Mouse (Mus musculus): ENCODE data around the gene Cdc42ep2. TPM values are rescaled to one million over a fixed set of nuclear protein-coding genes. Genes with fewer than 3 reads are reported as not detected.

Cdc42ep2 gene
- polyA plus RNA-seq, 1 experiment, result 24.1 TPM

- 92% methylated on average over 6 of the region's 6 CpGs for WGBS
- DNase-seq, result no peak
- Histone ChIP-seq H3K4me3 (replicated peaks; ENCODE audit: extremely low read depth, low read depth, low read length) (no peak overlapping the region), H3K4me1 (ENCODE audit: control insufficient read depth, insufficient read depth, low read length) (peaks cover 5% of the 10 kb centered on the region)
- TF ChIP-seq POLR2A (IDR thresholded peaks at IDR 0.05; ENCODE audit: borderline replicate concordance, extremely low read depth, low read depth, low read length) (no peak), CTCF (IDR thresholded peaks at IDR 0.05; ENCODE audit: insufficient read depth, low read length) (no peak)
Measured at GRCm38 (mm10) chr19:5881155-5881554, 43.5 kb downstream of the Cdc42ep2 start.

DNA sequence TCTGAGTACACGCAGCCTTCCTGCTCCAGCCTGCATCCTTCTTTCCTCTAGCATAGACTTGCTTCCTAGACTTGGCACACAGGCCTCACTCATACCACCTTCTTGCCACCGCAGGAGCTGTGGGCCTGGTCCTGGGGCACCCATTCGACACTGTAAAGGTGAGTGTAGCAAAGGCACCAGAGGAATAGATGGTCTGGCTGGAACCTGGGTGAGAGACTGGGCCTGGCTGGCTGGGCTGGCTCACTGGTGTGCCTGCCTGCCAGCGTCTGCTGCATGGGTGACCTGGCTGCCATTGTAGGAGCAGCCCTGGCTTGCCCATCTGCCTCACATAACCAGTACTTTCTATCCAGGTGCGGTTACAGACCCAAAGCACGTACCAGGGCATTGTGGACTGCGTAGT, 44.9 kb downstream of the Cdc42ep2 start:
- H3K4me3 ChIP-seq (replicated peaks; ENCODE audit: extremely low read depth, low read depth, low read length), result no peak overlapping the region
- no peak for DNase-seq
- WGBS, result 94% methylated on average over 7 of the region's 7 CpGs
- H3K4me1 ChIP-seq (ENCODE audit: control insufficient read depth, insufficient read depth, low read length), result peaks cover 5% of the 10 kb centered on the region
- no peak for TF ChIP-seq CTCF (IDR thresholded peaks at IDR 0.05; ENCODE audit: insufficient read depth, low read length)

DNA sequence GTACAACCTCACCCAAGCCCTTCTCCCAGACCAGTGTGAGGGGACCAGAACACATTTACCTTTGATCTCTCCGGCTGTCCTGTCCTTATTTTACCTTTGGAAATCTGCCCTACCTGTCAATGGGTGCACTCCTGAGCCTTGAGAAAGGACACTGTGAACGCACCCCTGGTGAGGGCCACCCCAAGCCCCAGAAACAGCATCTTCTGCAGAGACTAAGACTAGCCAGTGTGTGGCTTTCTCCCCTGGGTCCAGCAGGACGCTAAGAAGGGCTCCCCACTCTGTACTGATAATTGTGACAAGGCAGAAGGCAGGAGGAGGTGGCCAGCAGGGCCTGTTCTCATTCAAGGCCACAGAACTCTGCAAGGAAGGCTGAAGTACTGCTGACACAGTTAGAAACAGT, 45.7 kb downstream of the Cdc42ep2 start:
- no peak for DNase-seq
- H3K4me3 ChIP-seq (replicated peaks; ENCODE audit: extremely low read depth, low read depth, low read length), result no peak overlapping the region
- WGBS, result 61% methylated on average over 3 of the region's 3 CpGs
- no peak for TF ChIP-seq CTCF (IDR thresholded peaks at IDR 0.05; ENCODE audit: insufficient read depth, low read length)
- no peak for TF ChIP-seq POLR2A (IDR thresholded peaks at IDR 0.05; ENCODE audit: borderline replicate concordance, extremely low read depth, low read depth, low read length)
- peaks cover 9% of the 10 kb centered on the region for H3K4me1 ChIP-seq (ENCODE audit: control insufficient read depth, insufficient read depth, low read length)

GRCm38 (mm10) chr19:5878362-5878722, 46.3 kb downstream of the Cdc42ep2 start:
- H3K4me3 ChIP-seq (replicated peaks; ENCODE audit: extremely low read depth, low read depth, low read length), result no peak overlapping the region
- TF ChIP-seq POLR2A (IDR thresholded peaks at IDR 0.05; ENCODE audit: borderline replicate concordance, extremely low read depth, low read depth, low read length) (no peak), CTCF (IDR thresholded peaks at IDR 0.05; ENCODE audit: insufficient read depth, low read length) (no peak)
- peaks cover 9% of the 10 kb centered on the region for H3K4me1 ChIP-seq (ENCODE audit: control insufficient read depth, insufficient read depth, low read length)
- 14% methylated on average over 7 of the region's 7 CpGs for WGBS
- DNase-seq, result peak; percentile 60

- TF ChIP-seq POLR2A (IDR thresholded peaks at IDR 0.05; ENCODE audit: borderline replicate concordance, extremely low read depth, low read depth, low read length), result peak; percentile 60; the same call in 1 of the 2 replicates
- TF ChIP-seq CTCF (IDR thresholded peaks at IDR 0.05; ENCODE audit: insufficient read depth, low read length), result peak; percentile 88
- 15% methylated on average over 15 of the region's 15 CpGs for WGBS
- peak within 1 kb of the TSS; percentile 65 for H3K4me3 ChIP-seq (replicated peaks; ENCODE audit: extremely low read depth, low read depth, low read length)
- H3K4me1 ChIP-seq (ENCODE audit: control insufficient read depth, insufficient read depth, low read length), result peaks cover 14% of the 10 kb centered on the region
- peak; percentile 70 for DNase-seq
Measured at GRCm38 (mm10) chr19:5877618-5878361, 46.8 kb downstream of the Cdc42ep2 start, which contains the start of gene Slc25a45. TSS of gene Slc25a45 (plus strand) at chr19:5877808.

DNA sequence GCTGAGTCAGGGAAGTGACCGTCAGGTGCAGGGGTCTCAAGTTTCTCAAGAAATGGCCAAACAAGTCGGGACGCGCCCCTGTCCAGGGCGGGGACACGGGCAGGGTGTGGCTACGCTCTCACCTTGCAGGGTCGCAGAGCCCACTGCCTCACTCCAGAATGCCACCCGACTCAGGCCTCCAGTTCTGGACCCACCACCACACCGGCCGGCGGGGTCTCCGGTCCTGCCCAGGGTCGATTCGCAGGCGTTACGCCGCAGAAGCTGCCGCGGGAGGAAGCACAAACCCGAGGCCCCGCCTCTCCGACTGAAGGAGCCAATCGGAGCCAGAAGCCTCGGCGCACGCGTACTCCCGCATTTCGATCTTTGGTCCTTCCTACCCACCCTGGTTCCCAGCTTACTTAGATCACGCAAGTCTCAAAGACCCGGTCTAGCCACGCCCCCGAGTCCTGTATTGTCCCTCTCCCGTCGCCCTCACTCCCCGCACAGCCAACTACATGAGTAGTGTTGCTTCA, 49.6 kb downstream of the Cdc42ep2 start, which contains the start of gene Frmd8:
TSS of gene Frmd8 (minus strand) at position 306 of the 512 bp plus-strand sequence.
- TF ChIP-seq POLR2A (IDR thresholded peaks at IDR 0.05; ENCODE audit: borderline replicate concordance, extremely low read depth, low read depth, low read length) (peak; percentile 74; the same call in 1 of the 2 replicates), CTCF (IDR thresholded peaks at IDR 0.05; ENCODE audit: insufficient read depth, low read length) (no peak)
- peak; percentile 92 for DNase-seq
- Histone ChIP-seq H3K4me3 (replicated peaks; ENCODE audit: extremely low read depth, low read depth, low read length) (peak within 1 kb of the TSS; percentile 94), H3K4me1 (ENCODE audit: control insufficient read depth, insufficient read depth, low read length) (peaks cover 26% of the 10 kb centered on the region)
- WGBS, result under 1% methylated on average over 37 of the region's 37 CpGs

DNA sequence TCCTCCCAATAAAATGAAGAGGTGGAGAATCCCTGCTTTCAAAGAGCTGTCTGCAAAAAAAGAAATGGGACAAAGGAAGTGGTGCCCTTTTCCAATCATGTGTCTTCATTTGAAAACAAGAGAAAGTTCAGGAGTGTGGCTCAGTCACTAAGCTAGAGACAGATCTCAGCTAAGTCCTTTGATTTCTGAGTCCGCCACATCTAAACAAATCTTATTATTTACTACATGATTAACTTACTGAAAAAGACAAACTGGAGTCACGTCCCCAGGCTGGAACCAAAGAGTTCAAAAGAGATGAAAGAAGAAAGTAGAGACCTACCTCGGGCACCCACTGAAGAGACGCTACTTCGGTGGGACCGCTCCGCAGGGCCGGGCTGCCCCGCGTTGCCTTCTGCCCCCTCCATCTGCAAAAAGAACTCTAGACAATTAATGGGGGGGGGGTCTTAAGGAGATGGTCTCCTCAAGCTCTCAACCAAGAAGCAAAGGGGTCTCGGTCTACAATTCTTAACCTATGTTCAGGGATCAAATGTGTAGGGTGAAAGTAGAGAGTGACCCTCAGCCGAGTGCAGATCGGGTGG, 50.1 kb downstream of the Cdc42ep2 start:
- TF ChIP-seq CTCF (IDR thresholded peaks at IDR 0.05; ENCODE audit: insufficient read depth, low read length) (no peak), POLR2A (IDR thresholded peaks at IDR 0.05; ENCODE audit: borderline replicate concordance, extremely low read depth, low read depth, low read length) (no peak)
- WGBS, result 4% methylated on average over 13 of the region's 13 CpGs
- Histone ChIP-seq H3K4me1 (ENCODE audit: control insufficient read depth, insufficient read depth, low read length) (peaks cover 26% of the 10 kb centered on the region), H3K4me3 (replicated peaks; ENCODE audit: extremely low read depth, low read depth, low read length) (peak overlapping the region; percentile 94)
- no peak for DNase-seq

DNA sequence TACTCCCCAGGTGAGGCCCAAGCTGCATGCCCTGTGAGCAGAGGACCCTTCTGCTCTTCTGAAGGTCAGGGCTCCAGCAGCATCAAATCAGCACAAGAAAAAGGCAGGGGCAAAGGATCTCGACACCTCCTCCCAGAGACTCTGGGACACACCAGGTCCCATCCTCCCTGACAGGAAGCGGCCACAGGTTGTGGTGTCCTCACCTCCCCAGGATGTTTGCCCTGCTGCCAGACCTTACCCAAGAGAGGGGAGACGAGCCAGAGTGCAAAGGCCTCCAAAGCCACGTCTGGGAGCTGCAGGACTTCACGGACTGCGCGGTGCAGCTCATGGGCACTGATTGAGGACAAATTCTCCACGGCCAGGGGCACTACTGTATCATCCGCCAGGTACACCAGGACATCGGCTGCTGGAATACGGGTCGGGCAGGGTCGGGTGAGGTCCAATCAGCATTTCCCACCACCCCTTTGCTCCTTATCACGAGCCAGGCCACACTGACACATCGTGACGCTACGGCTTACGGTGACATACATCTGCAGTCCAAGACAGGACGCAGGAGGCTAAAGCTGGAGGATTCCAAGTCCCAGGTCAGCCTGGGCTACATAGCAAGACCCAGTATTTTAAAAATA, 51.6 kb downstream of the Cdc42ep2 start:
- DNase-seq, result no peak
- peak overlapping the region; percentile 7 for H3K4me3 ChIP-seq (replicated peaks; ENCODE audit: extremely low read depth, low read depth, low read length)
- peaks cover 21% of the 10 kb centered on the region for H3K4me1 ChIP-seq (ENCODE audit: control insufficient read depth, insufficient read depth, low read length)
- 63% methylated on average over 19 of the region's 19 CpGs for WGBS
- TF ChIP-seq CTCF (IDR thresholded peaks at IDR 0.05; ENCODE audit: insufficient read depth, low read length) (no peak), POLR2A (IDR thresholded peaks at IDR 0.05; ENCODE audit: borderline replicate concordance, extremely low read depth, low read depth, low read length) (no peak)

- TF ChIP-seq POLR2A (IDR thresholded peaks at IDR 0.05; ENCODE audit: borderline replicate concordance, extremely low read depth, low read depth, low read length), result no peak
- TF ChIP-seq CTCF (IDR thresholded peaks at IDR 0.05; ENCODE audit: insufficient read depth, low read length), result no peak
- no peak for DNase-seq
- 67% methylated on average over 4 of the region's 4 CpGs for WGBS
- H3K4me1 ChIP-seq (ENCODE audit: control insufficient read depth, insufficient read depth, low read length), result peaks cover 21% of the 10 kb centered on the region
- H3K4me3 ChIP-seq (replicated peaks; ENCODE audit: extremely low read depth, low read depth, low read length), result no peak overlapping the region
Measured at GRCm38 (mm10) chr19:5872528-5872927, 52.1 kb downstream of the Cdc42ep2 start.

All from lung, adult 2 months (tissue).